Mouse (Mus musculus): ENCODE measurements around the gene C130026I21Rik. TPM values are rescaled to one million over a fixed set of nuclear protein-coding genes. Genes with fewer than 3 reads are reported as not detected.
"Not testable (repeated sequence)": the region's sequence is repeated elsewhere in the genome, so short reads cannot be mapped to it uniquely, and the experiment has no call there.

C130026I21Rik gene
- polyA plus RNA-seq, 1 experiment, result 1.9 TPM

- 68% methylated on average over 4 of the region's 5 CpGs for WGBS
- DNase-seq (ENCODE audit: low read depth, low spot score), result not testable (repeated sequence)
Observed at GRCm38 (mm10) chr1:85155151-85155550, 115.2 kb downstream of the C130026I21Rik start.

- WGBS, result 89% methylated on average over 20 of the region's 22 CpGs
Observed at GRCm38 (mm10) chr1:85133671-85134070, 136.7 kb downstream of the C130026I21Rik start.

GRCm38 (mm10) chr1:85121841-85122240 lies 148.5 kb downstream of the C130026I21Rik start:
- WGBS, result 76% methylated on average over 4 of the region's 4 CpGs

More at GRCm38 (mm10) chr1:85133671-85134070, 136.7 kb downstream of the C130026I21Rik start:
- DNase-seq (ENCODE audit: low read depth, low spot score), result not testable (repeated sequence)

GRCm38 (mm10) chr1:85118341-85118740 lies 152.0 kb downstream of the C130026I21Rik start:
- WGBS, result 82% methylated on average over 6 of the region's 6 CpGs
- DNase-seq (ENCODE audit: low read depth, low spot score), result not testable (repeated sequence)

More at GRCm38 (mm10) chr1:85121841-85122240, 148.5 kb downstream of the C130026I21Rik start:
- DNase-seq (ENCODE audit: low read depth, low spot score), result not testable (repeated sequence)

GRCm38 (mm10) chr1:85117537-85117936 lies 152.8 kb downstream of the C130026I21Rik start:
- WGBS, result 63% methylated on average over 5 of the region's 6 CpGs
- DNase-seq (ENCODE audit: low read depth, low spot score), result not testable (repeated sequence)

- 52% methylated on average over 6 of the region's 6 CpGs for WGBS
- DNase-seq (ENCODE audit: low read depth, low spot score), result not testable (repeated sequence)
Observed at GRCm38 (mm10) chr1:85114666-85115402, 155.5 kb downstream of the C130026I21Rik start.

GRCm38 (mm10) chr1:85114078-85114477 lies 156.3 kb downstream of the C130026I21Rik start:
- DNase-seq (ENCODE audit: low read depth, low spot score), result not testable (repeated sequence)
- WGBS, result 76% methylated on average over 3 of the region's 3 CpGs

GRCm38 (mm10) chr1:85112889-85113288 lies 157.5 kb downstream of the C130026I21Rik start:
- WGBS, result 65% methylated on average over 2 of the region's 5 CpGs

GRCm38 (mm10) chr1:85112266-85112665 lies 158.1 kb downstream of the C130026I21Rik start:
- WGBS, result 86% methylated on average over 7 of the region's 7 CpGs
- not testable (repeated sequence) for DNase-seq (ENCODE audit: low read depth, low spot score)

More at GRCm38 (mm10) chr1:85112889-85113288, 157.5 kb downstream of the C130026I21Rik start:
- DNase-seq (ENCODE audit: low read depth, low spot score), result not testable (repeated sequence)

- not testable (repeated sequence) for DNase-seq (ENCODE audit: low read depth, low spot score)
- WGBS, result 63% methylated on average over 10 of the region's 10 CpGs
Observed at GRCm38 (mm10) chr1:85111572-85111971, 158.8 kb downstream of the C130026I21Rik start.

GRCm38 (mm10) chr1:85110876-85111275 lies 159.5 kb downstream of the C130026I21Rik start:
- 72% methylated on average over 3 of the region's 3 CpGs for WGBS
- not testable (repeated sequence) for DNase-seq (ENCODE audit: low read depth, low spot score)

- WGBS, result 34% methylated on average over 3 of the region's 7 CpGs
Observed at GRCm38 (mm10) chr1:85109753-85110152, 160.6 kb downstream of the C130026I21Rik start, which contains the start of gene A530032D15Rik. Gene A530032D15Rik, minus strand, starts transcription at chr1:85109853.

GRCm38 (mm10) chr1:85106013-85106412 lies 164.4 kb downstream of the C130026I21Rik start:
- 67% methylated on average over 5 of the region's 6 CpGs for WGBS
- DNase-seq (ENCODE audit: low read depth, low spot score), result not testable (repeated sequence)

More at GRCm38 (mm10) chr1:85109753-85110152, 160.6 kb downstream of the C130026I21Rik start, which contains the start of gene A530032D15Rik:
- DNase-seq (ENCODE audit: low read depth, low spot score), result not testable (repeated sequence)

- not testable (repeated sequence) for DNase-seq (ENCODE audit: low read depth, low spot score)
- WGBS, result 78% methylated on average over 4 of the region's 4 CpGs
Observed at GRCm38 (mm10) chr1:85105336-85105735, 165.0 kb downstream of the C130026I21Rik start.

- 77% methylated on average over 4 of the region's 4 CpGs for WGBS
- not testable (repeated sequence) for DNase-seq (ENCODE audit: low read depth, low spot score)
Observed at GRCm38 (mm10) chr1:85101754-85102153, 168.6 kb downstream of the C130026I21Rik start.

- not testable (repeated sequence) for DNase-seq (ENCODE audit: low read depth, low spot score)
- 48% methylated on average over 1 of the region's 1 CpGs for WGBS
Observed at GRCm38 (mm10) chr1:85099864-85100263, 170.5 kb downstream of the C130026I21Rik start, which contains the start of gene Gm10553. Gene Gm10553, plus strand, starts transcription at chr1:85100164.

GRCm38 (mm10) chr1:85099081-85099480 lies 171.3 kb downstream of the C130026I21Rik start:
- WGBS, result 77% methylated on average over 7 of the region's 7 CpGs
- not testable (repeated sequence) for DNase-seq (ENCODE audit: low read depth, low spot score)

GRCm38 (mm10) chr1:85093011-85093572 lies 177.3 kb downstream of the C130026I21Rik start:
- DNase-seq (ENCODE audit: low read depth, low spot score), result not testable (repeated sequence)
- WGBS, result 76% methylated on average over 6 of the region's 7 CpGs

- DNase-seq (ENCODE audit: low read depth, low spot score), result not testable (repeated sequence)
- 24% methylated on average over 1 of the region's 3 CpGs for WGBS
Observed at GRCm38 (mm10) chr1:85092169-85092568, 178.2 kb downstream of the C130026I21Rik start.

GRCm38 (mm10) chr1:85086211-85086610 lies 184.2 kb downstream of the C130026I21Rik start:
- DNase-seq (ENCODE audit: low read depth, low spot score), result not testable (repeated sequence)
- 75% methylated on average over 1 of the region's 1 CpGs for WGBS
